Mouse (Mus musculus): ENCODE data around the gene Icam4. TPM values are rescaled to one million over a fixed set of nuclear protein-coding genes. Genes with fewer than 3 reads are reported as not detected.

Gene Icam4
- polyA plus RNA-seq (2012; fragmentation: generic; extraction: Trizol), result 0.43 TPM
- long read RNA-seq, experiment 1, result 0 reads
- long read RNA-seq, experiment 2, partial matches to known transcripts, result 0 of 1 reads
- long read RNA-seq, experiment 2, other reads (novel, unspliced or antisense), result 0 of 1 reads

- no peak for TF ChIP-seq CEBPB (IDR thresholded peaks at IDR 0.05; ENCODE audit: low read depth)
- peak; percentile 92 for TF ChIP-seq CTCF (IDR thresholded peaks at IDR 0.05; ENCODE audit: control insufficient read depth, insufficient read depth, insufficient read length)
- H3K79me2 ChIP-seq (ENCODE audit: control insufficient read depth, insufficient read depth), result no peaks in the 10 kb centered on the region
- peak within 1 kb of the TSS; percentile 60 for H3ac ChIP-seq (ENCODE audit: control insufficient read depth, insufficient read length, low read depth)
- H3K36me3 ChIP-seq (ENCODE audit: control insufficient read depth, insufficient read depth), result no peaks in the 10 kb centered on the region
- H3K79me3 ChIP-seq (ENCODE audit: low read depth), result no peaks in the 10 kb centered on the region
- H3K4me3 ChIP-seq (ENCODE audit: insufficient read depth, poor library complexity, severe bottlenecking), result no peak within 1 kb of the TSS
- no peaks in the 10 kb centered on the region for H3K27me3 ChIP-seq (ENCODE audit: control insufficient read depth, insufficient read depth, insufficient read length)
These were observed at the start of gene Icam4 for GRCm38 (mm10) chr9:21029291-21030054. Icam4 (plus strand) TSS chr9:21029373.

- no peak for TF ChIP-seq MYOG (IDR thresholded peaks at IDR 0.05; ENCODE audit: control insufficient read depth, extremely low read depth, insufficient read length)
- no peak for TF ChIP-seq FOSL1 (IDR thresholded peaks at IDR 0.05; ENCODE audit: insufficient read depth, low read length, poor library complexity, severe bottlenecking)
- no peak for TF ChIP-seq MYOD1 (IDR thresholded peaks at IDR 0.05; ENCODE audit: control insufficient read depth, insufficient read length, low read depth)
- TF ChIP-seq MAX (IDR thresholded peaks at IDR 0.05), result no peak
- no peak for TF ChIP-seq CTCF (IDR thresholded peaks at IDR 0.05; ENCODE audit: control insufficient read depth, insufficient read depth, insufficient read length)
- TF ChIP-seq CEBPB (IDR thresholded peaks at IDR 0.05; ENCODE audit: low read depth), result no peak
- TF ChIP-seq USF1 (IDR thresholded peaks at IDR 0.05; ENCODE audit: low read depth), result no peak
- Histone ChIP-seq H3K79me2 (ENCODE audit: control insufficient read depth, insufficient read depth) (peaks cover 15% of the 10 kb centered on the region), H3K4me3 (ENCODE audit: insufficient read depth, poor library complexity, severe bottlenecking) (no peak overlapping the region), H3ac (ENCODE audit: control insufficient read depth, insufficient read length, low read depth) (no peak overlapping the region), H3K79me3 (ENCODE audit: low read depth) (peaks cover 11% of the 10 kb centered on the region), H3K36me3 (ENCODE audit: control insufficient read depth, insufficient read depth) (no peaks in the 10 kb centered on the region), H3K27me3 (ENCODE audit: control insufficient read depth, insufficient read depth, insufficient read length) (no peaks in the 10 kb centered on the region)
These were observed 49.4 kb upstream of the Icam4 start for GRCm38 (mm10) chr9:20979769-20980168.

- no peaks in the 10 kb centered on the region for H3K79me2 ChIP-seq (ENCODE audit: control insufficient read depth, insufficient read depth)
- H3K27me3 ChIP-seq (ENCODE audit: control insufficient read depth, insufficient read depth, insufficient read length), result no peaks in the 10 kb centered on the region
- TF ChIP-seq MAX (IDR thresholded peaks at IDR 0.05), result no peak
- no peaks in the 10 kb centered on the region for H3K79me3 ChIP-seq (ENCODE audit: low read depth)
- no peak overlapping the region for H3K4me3 ChIP-seq (ENCODE audit: insufficient read depth, poor library complexity, severe bottlenecking)
- no peak overlapping the region for H3ac ChIP-seq (ENCODE audit: control insufficient read depth, insufficient read length, low read depth)
- no peaks in the 10 kb centered on the region for H3K36me3 ChIP-seq (ENCODE audit: control insufficient read depth, insufficient read depth)
These were observed 47.0 kb upstream of the Icam4 start for GRCm38 (mm10) chr9:20982171-20982570.

- no peak for TF ChIP-seq CEBPB (IDR thresholded peaks at IDR 0.05; ENCODE audit: low read depth)
- no peak for TF ChIP-seq CTCF (IDR thresholded peaks at IDR 0.05; ENCODE audit: control insufficient read depth, insufficient read depth, insufficient read length)
- no peak for TF ChIP-seq MAX (IDR thresholded peaks at IDR 0.05)
- no peak for TF ChIP-seq MYOD1 (IDR thresholded peaks at IDR 0.05; ENCODE audit: control insufficient read depth, insufficient read length, low read depth)
- TF ChIP-seq MYOG (IDR thresholded peaks at IDR 0.05; ENCODE audit: control insufficient read depth, extremely low read depth, insufficient read length), result no peak
- no peak for TF ChIP-seq USF1 (IDR thresholded peaks at IDR 0.05; ENCODE audit: low read depth)
- TF ChIP-seq FOSL1 (IDR thresholded peaks at IDR 0.05; ENCODE audit: insufficient read depth, low read length, poor library complexity, severe bottlenecking), result no peak
- H3K36me3 ChIP-seq (ENCODE audit: control insufficient read depth, insufficient read depth), result no peaks in the 10 kb centered on the region
- H3K4me3 ChIP-seq (ENCODE audit: insufficient read depth, poor library complexity, severe bottlenecking), result no peak overlapping the region
- H3ac ChIP-seq (ENCODE audit: control insufficient read depth, insufficient read length, low read depth), result no peak overlapping the region
- no peaks in the 10 kb centered on the region for H3K79me3 ChIP-seq (ENCODE audit: low read depth)
- H3K79me2 ChIP-seq (ENCODE audit: control insufficient read depth, insufficient read depth), result no peaks in the 10 kb centered on the region
- no peaks in the 10 kb centered on the region for H3K27me3 ChIP-seq (ENCODE audit: control insufficient read depth, insufficient read depth, insufficient read length)
These were observed 46.0 kb upstream of the Icam4 start for GRCm38 (mm10) chr9:20983169-20983568.

GRCm38 (mm10) chr9:20986952-20987686 lies 42.1 kb upstream of the Icam4 start:
- H3K36me3 ChIP-seq (ENCODE audit: control insufficient read depth, insufficient read depth), result no peaks in the 10 kb centered on the region
- no peak overlapping the region for H3ac ChIP-seq (ENCODE audit: control insufficient read depth, insufficient read length, low read depth)
- no peaks in the 10 kb centered on the region for H3K79me2 ChIP-seq (ENCODE audit: control insufficient read depth, insufficient read depth)
- TF ChIP-seq CTCF (IDR thresholded peaks at IDR 0.05; ENCODE audit: control insufficient read depth, insufficient read depth, insufficient read length) (no peak), MAX (IDR thresholded peaks at IDR 0.05) (no peak), MYOD1 (IDR thresholded peaks at IDR 0.05; ENCODE audit: control insufficient read depth, insufficient read length, low read depth) (no peak), MYOG (IDR thresholded peaks at IDR 0.05; ENCODE audit: control insufficient read depth, extremely low read depth, insufficient read length) (no peak)
- no peaks in the 10 kb centered on the region for H3K79me3 ChIP-seq (ENCODE audit: low read depth)
- H3K27me3 ChIP-seq (ENCODE audit: control insufficient read depth, insufficient read depth, insufficient read length), result no peaks in the 10 kb centered on the region
- H3K4me3 ChIP-seq (ENCODE audit: insufficient read depth, poor library complexity, severe bottlenecking), result no peak overlapping the region

GRCm38 (mm10) chr9:20987953-20988352 lies 41.2 kb upstream of the Icam4 start:
- H3K36me3 ChIP-seq (ENCODE audit: control insufficient read depth, insufficient read depth), result no peaks in the 10 kb centered on the region
- H3K79me3 ChIP-seq (ENCODE audit: low read depth), result no peaks in the 10 kb centered on the region
- H3K79me2 ChIP-seq (ENCODE audit: control insufficient read depth, insufficient read depth), result no peaks in the 10 kb centered on the region
- no peak overlapping the region for H3K4me3 ChIP-seq (ENCODE audit: insufficient read depth, poor library complexity, severe bottlenecking)
- no peaks in the 10 kb centered on the region for H3K27me3 ChIP-seq (ENCODE audit: control insufficient read depth, insufficient read depth, insufficient read length)
- no peak overlapping the region for H3ac ChIP-seq (ENCODE audit: control insufficient read depth, insufficient read length, low read depth)
- no peak for TF ChIP-seq MYOG (IDR thresholded peaks at IDR 0.05; ENCODE audit: control insufficient read depth, extremely low read depth, insufficient read length)
- no peak for TF ChIP-seq FOSL1 (IDR thresholded peaks at IDR 0.05; ENCODE audit: insufficient read depth, low read length, poor library complexity, severe bottlenecking)
- TF ChIP-seq CTCF (IDR thresholded peaks at IDR 0.05; ENCODE audit: control insufficient read depth, insufficient read depth, insufficient read length), result no peak
- TF ChIP-seq MYOD1 (IDR thresholded peaks at IDR 0.05; ENCODE audit: control insufficient read depth, insufficient read length, low read depth), result no peak
- TF ChIP-seq USF1 (IDR thresholded peaks at IDR 0.05; ENCODE audit: low read depth), result no peak
- TF ChIP-seq CEBPB (IDR thresholded peaks at IDR 0.05; ENCODE audit: low read depth), result no peak
- no peak for TF ChIP-seq MAX (IDR thresholded peaks at IDR 0.05)
